Mouse (Mus musculus): ENCODE data around the gene Apopt1. TPM values are rescaled to one million over a fixed set of nuclear protein-coding genes. Genes with fewer than 3 reads are reported as not detected.

Gene Apopt1
- total RNA-seq, 2 experiments from 2014 or later: 32.9 to 37.4 TPM

Other genes starting within 250 kb of the Apopt1 start
- 1 to 10 TPM; 3.7 to 3.9 TPM for gene Gm266, start 227.4 kb upstream of the Apopt1 start, total RNA-seq (2021)
- 100 to 1,000 TPM; 254 to 262 TPM for gene Eif5, start 175.2 kb upstream of the Apopt1 start, total RNA-seq (2021)
- 10 to 100 TPM; 92.2 to 92.3 TPM for gene Mark3, start 138.7 kb upstream of the Apopt1 start, total RNA-seq (2021)
- 1,000 to 10,000 TPM; 1,388 to 1,396 TPM for gene Ckb, start 40.9 kb upstream of the Apopt1 start, total RNA-seq (2021)
- gene Trmt61a, start 35.2 kb upstream of the Apopt1 start, total RNA-seq (2021): 10 to 100 TPM; 18.5 to 18.8 TPM
- 10 to 100 TPM; 54.9 to 58.5 TPM for gene Bag5, start within 50 bp of the Apopt1 start, total RNA-seq (2021)
- 100 to 1,000 TPM; 682 to 695 TPM for gene Klc1, start 45.6 kb downstream of the Apopt1 start, total RNA-seq (2021)
- 1 to 10 TPM; 4.0 to 6.0 TPM for gene Xrcc3, start 100.6 kb downstream of the Apopt1 start, total RNA-seq (2021)
- 10 to 100 TPM; 23.4 to 23.8 TPM for gene Zfyve21, start 100.9 kb downstream of the Apopt1 start, total RNA-seq (2021)
- gene Ppp1r13b, start 194.8 kb downstream of the Apopt1 start, total RNA-seq (2021): 10 to 100 TPM; 92.7 to 98.4 TPM

All from layer of hippocampus, adult 18-20 months (tissue).